Mouse (Mus musculus) left cerebral cortex, postnatal 25 days (tissue): ENCODE results near the gene Rchy1. TPM values are rescaled to one million over a fixed set of nuclear protein-coding genes. Genes with fewer than 3 reads are reported as not detected.
A peak's percentile ranks its signal among the peaks of the same experiment; 100 is the strongest.
"Not testable (repeated sequence)": the region's sequence is repeated elsewhere in the genome, so short reads cannot be mapped to it uniquely, and the experiment has no call there.

ENCODE experiments used
- DNase-seq, 2 experiments: peaks; one replicate each; pipeline ENCODE4 v3.0.0; 2022; ENCODE audit warnings: low spot score in 2 of 2, mixed read lengths in 1 of 2
- intact Hi-C: fragments of 180-260 bp; cut with DNase I; formaldehyde crosslinking; loops from one replicate; pipeline ENCODE4 v1.15.1; 2025
- total RNA-seq, 2 experiments: library from RNA; stranded (reverse); gene quantifications; 2 replicates each; pipeline ENCODE4 v1.2.3; 2021

The Rchy1 gene
- total RNA-seq, 2 experiments from 2014 or later, result 37.4 to 37.7 TPM

GRCm38 (mm10) chr5:91962259-91962638, 619 bp downstream of the Rchy1 start:
- DNase-seq, result no peak
- intact Hi-C loops, result loop anchor here (2.0 to 10.0 kb wide), 4 partner anchors 121 to 445 kb away; partner anchors contain the start of genes G3bp2, Parm1 and Uso1

GRCm38 (mm10) chr5:91961370-91961769, 1.5 kb downstream of the Rchy1 start:
- intact Hi-C loops, result loop anchor here (5.0 to 10.0 kb wide), 3 partner anchors 153 to 444 kb away; partner anchors contain the start of genes Parm1 and Uso1
- DNase-seq, result no peak

- peak in 1 of 2 experiments; percentile 42 for DNase-seq
- intact Hi-C loops, result loop anchor here (5.0 to 10.0 kb wide), 3 partner anchors 154 to 443 kb away; partner anchors contain the start of genes Parm1 and Uso1
Measured at GRCm38 (mm10) chr5:91960606-91961254, 2.1 kb downstream of the Rchy1 start.

GRCm38 (mm10) chr5:91959986-91960385, 2.9 kb downstream of the Rchy1 start:
- intact Hi-C loops, result loop anchor here (5.0 to 10.0 kb wide), 3 partner anchors 155 to 443 kb away; partner anchors contain the start of genes Parm1 and Uso1
- no peak for DNase-seq

GRCm38 (mm10) chr5:91959096-91959495, 3.8 kb downstream of the Rchy1 start:
- intact Hi-C loops, result no loop called here
- no peak for DNase-seq

- intact Hi-C loops, result no loop called here
- DNase-seq, result no peak
Measured at GRCm38 (mm10) chr5:91956991-91957760, 5.7 kb downstream of the Rchy1 start.

- peak in 1 of 2 experiments; percentile 28 for DNase-seq
- intact Hi-C loops, result loop anchor here (2.0 to 5.0 kb wide), 2 partner anchors 484 to 999 kb away; no protein-coding TSS in a partner anchor
Measured at GRCm38 (mm10) chr5:91951404-91951803, 11.5 kb downstream of the Rchy1 start.

- DNase-seq, result no peak
- intact Hi-C loops, result no loop called here
Measured at GRCm38 (mm10) chr5:91949441-91949840, 13.4 kb downstream of the Rchy1 start.

- intact Hi-C loops, result no loop called here
- DNase-seq, result no peak
Measured at GRCm38 (mm10) chr5:91947008-91947407, 15.9 kb downstream of the Rchy1 start.

- DNase-seq, intact Hi-C loops: not testable (repeated sequence)
Measured at GRCm38 (mm10) chr5:91945609-91946008, 17.3 kb downstream of the Rchy1 start.

- intact Hi-C loops, result no loop called here
Measured at GRCm38 (mm10) chr5:91913231-91913630, 49.6 kb downstream of the Rchy1 start.

GRCm38 (mm10) chr5:91911384-91912106, 51.3 kb downstream of the Rchy1 start:
- intact Hi-C loops, result no loop called here
- DNase-seq, result no peak

More at GRCm38 (mm10) chr5:91913231-91913630, 49.6 kb downstream of the Rchy1 start:
- DNase-seq, result no peak

GRCm38 (mm10) chr5:91910616-91911015, 52.3 kb downstream of the Rchy1 start:
- intact Hi-C loops, result no loop called here
- DNase-seq, result no peak

- intact Hi-C loops, result no loop called here
- DNase-seq, result peak in 1 of 2 experiments; percentile 27
Measured at GRCm38 (mm10) chr5:91909010-91909620, 53.8 kb downstream of the Rchy1 start.

Other genes starting within 250 kb of the Rchy1 start
- not detected for gene Odaph, start 24.4 kb upstream of the Rchy1 start, total RNA-seq
- 10 to 100 TPM; 38.6 to 40.9 TPM for gene Cdkl2, start 80.8 kb upstream of the Rchy1 start, total RNA-seq
- 100 to 1,000 TPM; 212 to 225 TPM for gene G3bp2, start 120.7 kb upstream of the Rchy1 start, total RNA-seq
- 10 to 100 TPM; 74.6 to 76.7 TPM for gene Uso1, start 174.9 kb upstream of the Rchy1 start, total RNA-seq